Mouse (Mus musculus) kidney, embryonic 15.5 days (tissue): ENCODE results near the gene Efcab12. TPM values are rescaled to one million over a fixed set of nuclear protein-coding genes. Genes with fewer than 3 reads are reported as not detected.
A peak's percentile ranks its signal among the peaks of the same experiment; 100 is the strongest.
"Not testable (repeated sequence)": the region's sequence is repeated elsewhere in the genome, so short reads cannot be mapped to it uniquely, and the experiment has no call there.

Experiments used
- ATAC-seq: fragments of 200-750 bp; cut with Nextera tagmentation; replicated peaks from 2 replicates; pipeline ENCODE4 v1.8.0; 2017; ENCODE audit warnings: moderate TSS enrichment; ENCODE audit not compliant: low FRiP score
- H3K27ac ChIP-seq: fragments of 300-500 bp; sonication (generic); 2 replicates; pipeline ENCODE4 v1.5.1; 2015; ENCODE audit warnings: mild to moderate bottlenecking, inconsistent platforms
- H3K27me3 ChIP-seq: fragments of 300-500 bp; sonication (generic); 2 replicates; pipeline ENCODE4 v1.6.1; 2015; ENCODE audit warnings: inconsistent platforms
- H3K36me3 ChIP-seq: fragments of 300-500 bp; sonication (generic); 2 replicates; pipeline ENCODE4 v1.6.1; 2015; ENCODE audit warnings: inconsistent platforms
- H3K4me1 ChIP-seq: fragments of 300-500 bp; sonication (generic); 2 replicates; pipeline ENCODE4 v1.6.1; 2015; ENCODE audit warnings: inconsistent platforms
- H3K4me2 ChIP-seq: fragments of 300-500 bp; sonication (generic); 2 replicates; pipeline ENCODE4 v1.6.1; 2015; ENCODE audit warnings: moderate library complexity, mild to moderate bottlenecking, inconsistent platforms
- H3K4me3 ChIP-seq: fragments of 300-500 bp; sonication (generic); replicated peaks from 2 replicates; pipeline ENCODE4 v1.5.1; 2015; ENCODE audit warnings: mild to moderate bottlenecking, inconsistent platforms
- H3K9ac ChIP-seq: fragments of 300-500 bp; sonication (generic); 2 replicates; pipeline ENCODE4 v1.6.1; 2015; ENCODE audit warnings: mild to moderate bottlenecking, inconsistent platforms
- H3K9me3 ChIP-seq: fragments of 300-500 bp; sonication (generic); replicated peaks from 2 replicates; pipeline ENCODE4 v1.6.1; 2016; ENCODE audit warnings: inconsistent platforms
- WGBS: fragments of 180-500 bp; shearing (Covaris S2); methylation state at CpG from one replicate; pipeline ENCODE4 v1.1.7; 2015; ENCODE audit warnings: mixed read lengths; 5-methylcytosine and 5-hydroxymethylcytosine counted together
- polyA plus RNA-seq: library from polyadenylated mRNA; unstranded; fragments of >200 nt; fragmentation: Nextera tagmentation; extraction: Ambion mirVana; gene quantifications from 2 replicates; pipeline ENCODE4 v1.2.1, GENCODE M21; 2015

Efcab12 gene
- 1.8 TPM in 2 replicates for polyA plus RNA-seq

DNA sequence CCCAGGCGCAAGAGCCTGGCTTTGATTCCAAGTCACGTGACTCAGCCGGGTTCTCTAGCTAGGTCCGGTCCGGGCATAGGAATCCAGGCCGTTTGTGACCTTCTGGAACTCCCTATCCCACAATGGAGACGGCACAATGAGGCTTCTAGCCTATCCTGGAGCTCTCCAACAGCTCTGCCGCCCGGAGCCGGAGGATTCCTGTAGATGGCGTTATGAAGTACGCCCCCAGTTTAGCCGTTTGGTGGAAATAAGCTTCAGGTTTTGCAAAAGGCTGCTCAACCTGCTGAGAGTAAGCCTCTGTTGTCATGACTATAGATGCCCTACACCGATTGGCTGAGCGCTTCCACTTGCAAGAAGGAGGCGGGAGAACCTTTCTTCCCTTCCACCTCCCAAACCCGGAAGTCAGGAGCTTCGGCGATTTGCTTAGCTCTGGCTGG lies at the start of gene Efcab12:
Efcab12 (minus strand) TSS at position 252 of the 437 bp plus-strand sequence.
- ATAC-seq = peak; percentile 92
- peak within 1 kb of the TSS; percentile 66 for H3K27ac ChIP-seq
- H3K9me3 ChIP-seq = no peaks in the 10 kb centered on the region
- peak within 1 kb of the TSS; percentile 64 for H3K4me2 ChIP-seq
- peaks cover 21% of the 10 kb centered on the region for H3K36me3 ChIP-seq
- no peaks in the 10 kb centered on the region for H3K27me3 ChIP-seq
- H3K9ac ChIP-seq = no peak within 1 kb of the TSS
- 1% methylated on average over 19 of the region's 19 CpGs for WGBS
- peak within 1 kb of the TSS; percentile 37 for H3K4me3 ChIP-seq
- peaks cover 11% of the 10 kb centered on the region for H3K4me1 ChIP-seq

DNA sequence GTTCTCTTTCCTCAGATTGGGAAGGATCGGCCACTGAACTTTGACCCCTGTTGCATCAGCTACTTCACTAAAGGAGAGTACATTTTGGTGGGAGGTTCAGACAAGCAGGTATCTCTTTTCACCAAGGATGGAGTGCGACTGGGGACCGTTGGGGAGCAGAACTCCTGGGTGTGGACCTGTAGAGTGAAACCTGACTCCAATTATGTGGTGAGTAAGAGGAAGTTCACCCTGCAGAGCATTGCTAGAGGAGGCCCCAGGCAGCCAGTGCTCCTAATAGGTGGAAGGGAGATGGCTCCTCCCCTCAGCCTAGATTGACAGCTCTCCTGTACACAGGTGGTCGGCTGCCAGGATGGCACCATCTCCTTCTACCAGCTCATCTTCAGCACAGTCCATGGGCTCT lies 48.7 kb upstream of the Efcab12 start:
- no peak overlapping the region for H3K4me3 ChIP-seq
- no peak overlapping the region for H3K9ac ChIP-seq
- ATAC-seq = no peak
- 45% methylated on average over 4 of the region's 4 CpGs for WGBS
- H3K27ac ChIP-seq = no peak overlapping the region; the same call in 1 of the 2 replicates
- H3K4me2 ChIP-seq = no peak overlapping the region
- H3K27me3 ChIP-seq = no peaks in the 10 kb centered on the region
- H3K4me1 ChIP-seq = peaks cover 20% of the 10 kb centered on the region; the same call in 1 of the 2 replicates
- H3K9me3 ChIP-seq = no peaks in the 10 kb centered on the region
- H3K36me3 ChIP-seq = peaks cover 57% of the 10 kb centered on the region

DNA sequence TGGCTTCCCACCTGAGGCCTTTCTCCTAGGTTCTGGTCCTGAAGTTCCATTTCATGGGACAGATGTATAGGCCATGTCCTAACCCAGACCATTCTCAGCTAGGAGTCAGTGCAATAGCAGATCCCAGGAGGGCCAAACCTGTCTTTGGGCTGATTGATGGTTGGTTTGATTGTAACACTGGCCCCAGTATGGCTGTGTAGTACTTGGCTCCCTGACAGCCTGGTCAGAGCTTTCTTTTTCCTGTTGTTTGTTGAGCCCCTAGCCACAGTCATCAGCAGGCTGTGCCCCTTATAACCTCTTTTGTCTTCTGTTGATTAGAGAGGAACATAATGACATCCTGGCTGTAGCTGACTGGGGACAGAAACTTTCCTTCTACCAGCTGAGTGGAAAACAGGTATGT lies 45.8 kb upstream of the Efcab12 start:
- no peaks in the 10 kb centered on the region for H3K9me3 ChIP-seq
- H3K27ac ChIP-seq = peak overlapping the region; percentile 14; the same call in 1 of the 2 replicates
- no peaks in the 10 kb centered on the region for H3K27me3 ChIP-seq
- H3K4me3 ChIP-seq = no peak overlapping the region
- 0 out of 2 replicates have a peak, but pooled peaks cover 8% of the 10 kb centered on the region for H3K4me1 ChIP-seq
- H3K4me2 ChIP-seq = no peak overlapping the region
- ATAC-seq = no peak
- no peak overlapping the region for H3K9ac ChIP-seq
- peaks cover 48% of the 10 kb centered on the region for H3K36me3 ChIP-seq

DNA sequence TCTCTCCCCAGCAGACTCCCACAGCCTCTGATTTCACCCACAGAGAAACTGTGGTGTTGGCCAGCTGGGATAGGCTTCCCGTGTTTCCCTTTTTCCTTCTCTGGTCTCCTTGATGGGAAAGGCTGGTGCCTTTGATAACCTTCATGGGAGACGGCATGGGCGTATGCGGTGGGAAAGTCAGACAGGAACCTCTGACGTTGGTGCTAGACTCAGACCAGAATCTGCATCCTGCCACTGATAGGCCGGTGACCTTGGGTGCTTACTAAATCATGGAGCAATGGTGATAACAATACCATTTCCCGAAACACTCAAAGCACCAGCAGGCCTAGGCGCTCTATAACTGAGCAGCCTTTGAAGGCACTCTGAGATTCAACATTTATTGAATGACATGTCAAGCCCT lies 42.5 kb upstream of the Efcab12 start:
- Histone ChIP-seq H3K4me1 (no peaks in the 10 kb centered on the region), H3K4me3 (no peak overlapping the region), H3K27me3 (no peaks in the 10 kb centered on the region), H3K36me3 (peaks cover 49% of the 10 kb centered on the region), H3K9me3 (no peaks in the 10 kb centered on the region), H3K4me2 (no peak overlapping the region), H3K9ac (no peak overlapping the region), H3K27ac (0 out of 2 replicates have a peak overlapping the region, but pooled peaks have one; percentile 37)
- WGBS = 83% methylated on average over 8 of the region's 8 CpGs
- ATAC-seq = no peak

DNA sequence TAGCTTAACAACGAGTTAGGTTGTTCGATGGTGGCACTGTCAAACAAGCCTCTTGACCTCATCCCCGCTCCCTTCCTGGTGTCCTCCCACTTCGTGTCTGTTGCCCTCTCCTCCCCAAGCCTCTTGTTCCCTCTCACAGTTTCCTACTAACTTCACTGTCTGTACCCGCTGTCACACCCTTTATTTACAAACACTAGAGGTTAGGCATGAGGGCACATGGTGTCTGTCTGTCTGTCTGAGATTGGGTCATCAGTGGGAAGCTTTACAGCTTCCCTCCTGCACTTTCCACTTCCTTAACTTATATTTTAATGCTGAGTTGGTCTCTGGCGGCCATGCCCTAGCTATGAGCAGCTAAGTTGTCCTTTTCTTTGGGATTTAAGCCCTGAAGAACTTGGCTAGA lies 41.5 kb upstream of the Efcab12 start:
- no peak overlapping the region for H3K4me2 ChIP-seq
- H3K27me3 ChIP-seq = no peaks in the 10 kb centered on the region
- no peak overlapping the region for H3K27ac ChIP-seq
- no peaks in the 10 kb centered on the region for H3K4me1 ChIP-seq
- no peak for ATAC-seq
- 52% methylated on average over 6 of the region's 6 CpGs for WGBS
- H3K9me3 ChIP-seq = no peaks in the 10 kb centered on the region
- no peak overlapping the region for H3K4me3 ChIP-seq
- no peak overlapping the region for H3K9ac ChIP-seq
- peaks cover 53% of the 10 kb centered on the region for H3K36me3 ChIP-seq

DNA sequence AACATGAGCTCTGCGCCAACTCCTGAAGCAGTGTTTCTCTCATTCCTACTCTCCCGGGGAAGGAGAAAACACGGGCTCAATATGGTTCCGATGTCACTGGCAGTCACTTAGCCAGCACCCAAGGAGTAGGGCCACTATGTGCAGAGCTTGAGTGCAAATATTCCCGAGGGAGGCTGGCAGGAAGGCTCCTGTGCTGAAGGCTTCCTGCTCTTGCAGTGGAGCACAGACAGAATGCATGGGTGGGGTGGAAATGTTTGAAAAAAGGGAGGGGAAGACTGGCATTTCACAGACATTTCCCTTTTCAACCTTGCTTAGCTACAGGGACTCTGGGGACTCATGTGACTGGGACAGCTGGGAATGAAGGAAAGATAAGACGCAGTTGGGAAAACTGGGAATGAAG lies 40.5 kb upstream of the Efcab12 start:
- 0 out of 2 replicates have a peak overlapping the region, but pooled peaks have one; percentile 6 for H3K27ac ChIP-seq

DNA sequence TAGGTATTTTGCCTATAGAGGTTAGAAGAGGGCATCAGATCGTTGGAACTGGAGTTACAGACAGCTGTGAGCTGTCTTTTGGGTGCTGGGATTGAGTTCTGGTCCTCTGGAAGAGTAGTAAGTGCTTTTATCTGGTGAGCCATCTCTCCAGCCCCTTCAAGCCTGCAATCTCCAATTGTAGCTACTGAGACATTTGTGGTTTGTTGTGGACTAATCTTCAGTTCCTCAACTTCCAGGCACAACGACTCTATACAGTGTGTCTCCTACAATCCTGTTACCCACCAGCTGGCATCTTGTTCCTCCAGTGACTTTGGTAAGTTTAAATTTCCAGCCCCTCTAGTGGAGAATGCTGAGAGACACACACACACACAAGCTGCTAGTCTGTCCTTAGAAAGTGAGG lies 39.0 kb upstream of the Efcab12 start:
- 90% methylated on average over 2 of the region's 2 CpGs for WGBS
- peaks cover 40% of the 10 kb centered on the region for H3K36me3 ChIP-seq
- ATAC-seq = no peak
- H3K4me3 ChIP-seq = no peak overlapping the region
- no peak overlapping the region for H3K9ac ChIP-seq
- H3K27ac ChIP-seq = no peak overlapping the region
- H3K9me3 ChIP-seq = no peaks in the 10 kb centered on the region
- no peaks in the 10 kb centered on the region for H3K27me3 ChIP-seq
- H3K4me1 ChIP-seq = no peaks in the 10 kb centered on the region
- H3K4me2 ChIP-seq = no peak overlapping the region

More for the DNA sequence above, 40.5 kb upstream of the Efcab12 start:
- Histone ChIP-seq H3K27me3 (no peaks in the 10 kb centered on the region), H3K9ac (no peak overlapping the region), H3K4me2 (no peak overlapping the region), H3K4me3 (no peak overlapping the region), H3K9me3 (no peaks in the 10 kb centered on the region), H3K4me1 (no peaks in the 10 kb centered on the region), H3K36me3 (peaks cover 44% of the 10 kb centered on the region)
- ATAC-seq = no peak
- 79% methylated on average over 6 of the region's 6 CpGs for WGBS

DNA sequence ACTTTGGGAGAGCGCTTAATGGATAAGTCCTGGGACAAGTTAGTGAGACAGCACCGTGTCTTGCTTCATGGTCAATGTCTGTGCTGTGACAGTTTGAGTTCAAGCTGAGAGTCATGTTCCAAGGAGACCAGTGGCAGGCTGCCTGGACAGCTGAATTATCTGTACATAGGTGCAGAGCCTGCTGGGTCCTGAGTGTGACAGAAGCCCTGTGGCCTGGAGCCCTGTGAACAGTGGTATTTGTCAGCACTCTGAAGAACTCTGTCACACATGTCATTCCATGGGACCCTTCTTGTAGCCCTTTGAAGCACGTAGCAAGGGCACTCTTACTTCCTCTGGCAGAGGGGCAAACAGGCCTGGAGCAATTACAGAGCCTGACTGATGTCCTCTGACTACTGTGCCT lies 33.1 kb upstream of the Efcab12 start:
- H3K36me3 ChIP-seq = peaks cover 13% of the 10 kb centered on the region; the same call in 1 of the 2 replicates
- H3K27me3 ChIP-seq, H3K27ac ChIP-seq, H3K9me3 ChIP-seq, H3K4me1 ChIP-seq, H3K4me3 ChIP-seq, ATAC-seq, H3K4me2 ChIP-seq, H3K9ac ChIP-seq: not testable (repeated sequence)
- no CpG with 5 or more reads among the region's 3 CpGs for WGBS

DNA sequence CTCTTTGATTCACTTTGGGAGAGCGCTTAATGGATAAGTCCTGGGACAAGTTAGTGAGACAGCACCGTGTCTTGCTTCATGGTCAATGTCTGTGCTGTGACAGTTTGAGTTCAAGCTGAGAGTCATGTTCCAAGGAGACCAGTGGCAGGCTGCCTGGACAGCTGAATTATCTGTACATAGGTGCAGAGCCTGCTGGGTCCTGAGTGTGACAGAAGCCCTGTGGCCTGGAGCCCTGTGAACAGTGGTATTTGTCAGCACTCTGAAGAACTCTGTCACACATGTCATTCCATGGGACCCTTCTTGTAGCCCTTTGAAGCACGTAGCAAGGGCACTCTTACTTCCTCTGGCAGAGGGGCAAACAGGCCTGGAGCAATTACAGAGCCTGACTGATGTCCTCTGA lies 28.9 kb upstream of the Efcab12 start:
- H3K36me3 ChIP-seq = peaks cover 17% of the 10 kb centered on the region
- not testable (repeated sequence) for H3K4me3 ChIP-seq, H3K9ac ChIP-seq, H3K4me2 ChIP-seq, ATAC-seq, H3K27ac ChIP-seq, H3K27me3 ChIP-seq, H3K9me3 ChIP-seq, H3K4me1 ChIP-seq
- no CpG with 5 or more reads among the region's 3 CpGs for WGBS

DNA sequence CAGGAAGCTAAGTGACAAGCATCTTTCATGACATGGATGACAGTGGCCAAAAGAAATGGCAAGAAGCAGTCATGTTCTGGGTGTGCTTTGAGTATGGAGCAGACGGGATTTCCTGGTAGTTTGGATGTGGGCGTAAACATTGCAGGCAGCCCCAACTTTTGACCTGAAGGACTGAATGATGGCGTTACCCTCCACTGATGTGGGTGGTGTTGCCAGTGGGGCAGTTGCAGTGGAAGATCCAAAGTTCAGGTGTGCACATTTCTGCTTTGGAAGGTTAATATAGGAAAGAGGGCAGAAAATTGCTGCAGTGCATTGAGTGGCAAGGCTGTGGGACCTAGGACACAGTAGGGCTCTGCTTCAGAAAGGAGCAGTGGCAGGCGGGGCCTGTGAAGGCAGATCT lies 27.0 kb upstream of the Efcab12 start:
- no peaks in the 10 kb centered on the region for H3K27me3 ChIP-seq
- no peak overlapping the region for H3K4me2 ChIP-seq
- WGBS = 89% methylated on average over 4 of the region's 4 CpGs
- peaks cover 13% of the 10 kb centered on the region for H3K4me1 ChIP-seq
- H3K4me3 ChIP-seq = no peak overlapping the region
- no peak for ATAC-seq
- H3K27ac ChIP-seq = no peak overlapping the region
- no peak overlapping the region for H3K9ac ChIP-seq
- no peaks in the 10 kb centered on the region for H3K9me3 ChIP-seq
- H3K36me3 ChIP-seq = peaks cover 17% of the 10 kb centered on the region

DNA sequence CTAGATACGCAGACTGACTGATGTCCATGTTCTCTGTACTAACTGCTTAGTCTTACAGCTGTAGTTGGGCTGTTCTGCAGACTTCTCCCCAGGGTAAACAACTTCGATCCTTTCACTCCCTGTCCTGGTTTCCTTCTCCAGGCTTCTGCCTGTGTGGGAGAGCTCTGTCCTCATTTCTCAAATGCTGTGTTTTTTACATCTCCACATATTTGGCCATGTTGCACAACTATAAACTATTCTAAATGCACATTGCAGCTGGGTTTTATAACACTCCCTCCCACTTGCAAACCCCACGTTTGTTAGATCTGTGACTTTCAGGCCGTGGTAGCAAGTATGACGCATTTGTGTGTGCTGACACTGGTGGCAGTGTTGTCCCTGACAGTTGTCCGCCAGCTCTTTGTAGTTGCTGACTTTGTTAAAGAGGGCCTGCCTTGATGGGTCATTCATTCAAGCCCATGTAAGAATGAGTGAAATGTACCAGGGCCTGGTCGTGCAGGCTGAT lies 25.2 kb upstream of the Efcab12 start:
- Histone ChIP-seq H3K4me3 (no peak overlapping the region), H3K9me3 (no peaks in the 10 kb centered on the region), H3K36me3 (peaks cover 17% of the 10 kb centered on the region), H3K27ac (peak overlapping the region; percentile 64), H3K4me2 (no peak overlapping the region), H3K27me3 (no peaks in the 10 kb centered on the region), H3K4me1 (peaks cover 25% of the 10 kb centered on the region), H3K9ac (no peak overlapping the region)
- no peak for ATAC-seq
- WGBS = 57% methylated on average over 7 of the region's 7 CpGs

DNA sequence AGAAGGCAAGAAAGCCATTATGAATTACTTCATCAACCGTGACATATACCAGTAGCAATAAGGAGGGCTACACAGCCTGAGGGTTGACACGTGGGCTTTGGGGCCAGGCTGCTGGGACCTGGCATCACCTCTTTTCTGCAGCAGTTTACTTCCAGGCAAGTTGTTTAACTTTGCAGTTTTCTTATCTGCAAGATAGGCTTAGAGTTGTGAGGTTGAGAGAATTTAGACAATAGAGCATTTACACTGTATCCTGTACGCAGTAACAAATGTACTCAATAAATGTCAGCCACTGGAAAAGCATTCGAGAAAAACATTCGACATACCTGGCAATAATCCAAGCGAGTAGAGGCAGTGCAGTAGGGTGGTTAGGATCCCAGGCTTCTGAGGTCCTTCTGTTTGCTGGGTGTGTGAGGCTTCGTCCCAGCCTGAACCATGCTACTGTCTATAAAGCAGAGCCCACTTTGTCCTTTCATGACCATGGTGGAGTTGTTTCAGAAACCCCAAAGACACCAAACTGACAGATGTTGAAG lies 21.9 kb upstream of the Efcab12 start:
- Histone ChIP-seq H3K36me3 (peaks cover 15% of the 10 kb centered on the region), H3K4me1 (peaks cover 31% of the 10 kb centered on the region), H3K9me3 (no peaks in the 10 kb centered on the region), H3K27ac (no peak overlapping the region), H3K4me2 (no peak overlapping the region), H3K9ac (no peak overlapping the region), H3K27me3 (no peaks in the 10 kb centered on the region), H3K4me3 (no peak overlapping the region)
- WGBS = 60% methylated on average over 7 of the region's 7 CpGs
- ATAC-seq = no peak

DNA sequence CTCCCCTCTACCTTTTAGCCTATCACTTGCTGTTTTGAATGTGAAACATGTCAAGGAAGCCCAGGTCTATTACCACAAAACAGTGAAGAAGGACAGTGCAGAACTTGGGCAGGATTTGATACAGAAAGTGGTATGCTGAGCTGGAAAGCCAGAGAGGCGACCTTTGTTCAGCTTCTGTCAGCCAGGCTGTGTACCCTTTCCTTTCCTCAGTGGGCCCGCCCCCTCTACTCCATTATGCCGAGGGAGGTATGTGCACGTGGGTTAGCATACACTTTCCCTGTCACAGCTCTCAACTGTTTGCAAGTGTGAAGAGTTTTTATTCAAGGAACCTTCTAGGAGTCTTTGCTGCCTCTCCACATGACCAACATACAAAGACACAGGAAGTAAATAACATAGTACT lies 21.0 kb upstream of the Efcab12 start:
- Histone ChIP-seq H3K4me1 (peaks cover 31% of the 10 kb centered on the region), H3K27ac (peak overlapping the region; percentile 38; the same call in 1 of the 2 replicates), H3K4me2 (no peak overlapping the region), H3K9me3 (no peaks in the 10 kb centered on the region), H3K36me3 (peaks cover 10% of the 10 kb centered on the region), H3K4me3 (no peak overlapping the region), H3K27me3 (no peaks in the 10 kb centered on the region), H3K9ac (no peak overlapping the region)
- WGBS = 54% methylated on average over 4 of the region's 4 CpGs
- ATAC-seq = 0 out of 2 replicates have a peak, but pooled peaks have one; percentile 44
